Mouse (Mus musculus): ENCODE results near the gene Triobp.

DNA sequence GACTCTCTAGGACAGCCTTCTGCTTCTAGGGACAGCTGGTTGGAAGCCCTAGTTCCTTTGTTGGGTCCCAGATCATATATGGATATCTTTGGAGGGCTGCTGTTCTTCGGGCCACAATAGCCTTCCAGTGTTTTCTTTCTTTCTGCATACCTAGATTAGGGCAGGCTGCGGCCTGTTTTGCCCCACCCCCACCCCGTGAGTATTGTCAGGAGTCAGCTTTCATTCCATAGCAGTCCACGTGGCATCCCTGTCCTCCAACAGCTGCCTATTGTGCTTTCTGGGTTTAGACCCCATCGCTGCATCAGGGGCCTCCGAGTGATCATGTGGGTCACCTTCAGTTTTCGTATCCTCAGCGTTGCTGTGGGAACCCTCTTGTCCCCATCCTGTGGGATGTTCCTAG is 50.8 kb downstream of the Triobp start:
- TF ChIP-seq GATA1 (IDR thresholded peaks at IDR 0.05; ENCODE audit: low read length) (no peak), TAL1 (IDR thresholded peaks at IDR 0.05; ENCODE audit: low read length) (no peak)

All from erythroblast, embryonic 14.5 days (primary cell).